Mouse (Mus musculus): Measurements from ENCODE around the gene Zdhhc22. TPM values are rescaled to one million over a fixed set of nuclear protein-coding genes. Genes with fewer than 3 reads are reported as not detected.
A peak's percentile ranks its signal among the peaks of the same experiment; 100 is the strongest.

Gene Zdhhc22
- polyA plus RNA-seq, 1 experiment, result not detected

- H3K4me1 ChIP-seq (ENCODE audit: control insufficient read depth, insufficient read depth, low read length), result peaks cover 4% of the 10 kb centered on the region; the same call in 1 of the 2 replicates
- H3K4me3 ChIP-seq (ENCODE audit: control insufficient read depth, low read depth, low read length), result no peak overlapping the region
- peak overlapping the region; percentile 2; the same call in 1 of the 2 replicates for H3K27ac ChIP-seq (ENCODE audit: control insufficient read depth, insufficient read depth, low read depth, low read length)
- TF ChIP-seq CTCF (IDR thresholded peaks at IDR 0.05; ENCODE audit: control insufficient read depth, insufficient read depth, insufficient replicate concordance, low read depth, low read length), result no peak
- TF ChIP-seq POLR2A (IDR thresholded peaks at IDR 0.05; ENCODE audit: control insufficient read depth, low read depth, low read length), result no peak
- no peaks in the 10 kb centered on the region for H3K27me3 ChIP-seq (ENCODE audit: control insufficient read depth, insufficient read depth, low read length)
- no peaks in the 10 kb centered on the region for H3K36me3 ChIP-seq (ENCODE audit: control insufficient read depth, insufficient read depth, low read length)
Observed at GRCm38 (mm10) chr12:86936587-86937343, 53.5 kb downstream of the Zdhhc22 start.

- no peak overlapping the region for H3K4me3 ChIP-seq (ENCODE audit: control insufficient read depth, low read depth, low read length)
- no peaks in the 10 kb centered on the region for H3K27me3 ChIP-seq (ENCODE audit: control insufficient read depth, insufficient read depth, low read length)
- H3K4me1 ChIP-seq (ENCODE audit: control insufficient read depth, insufficient read depth, low read length), result peaks cover 7% of the 10 kb centered on the region; the same call in 1 of the 2 replicates
- H3K36me3 ChIP-seq (ENCODE audit: control insufficient read depth, insufficient read depth, low read length), result no peaks in the 10 kb centered on the region
- TF ChIP-seq CTCF (IDR thresholded peaks at IDR 0.05; ENCODE audit: control insufficient read depth, insufficient read depth, insufficient replicate concordance, low read depth, low read length) (no peak), POLR2A (IDR thresholded peaks at IDR 0.05; ENCODE audit: control insufficient read depth, low read depth, low read length) (no peak)
- peak overlapping the region; percentile 5; the same call in 1 of the 2 replicates for H3K27ac ChIP-seq (ENCODE audit: control insufficient read depth, insufficient read depth, low read depth, low read length)
Observed at GRCm38 (mm10) chr12:86935692-86936282, 54.4 kb downstream of the Zdhhc22 start.

- Histone ChIP-seq H3K4me1 (ENCODE audit: control insufficient read depth, insufficient read depth, low read length) (peaks cover 7% of the 10 kb centered on the region; the same call in 1 of the 2 replicates), H3K27ac (ENCODE audit: control insufficient read depth, insufficient read depth, low read depth, low read length) (no peak overlapping the region), H3K4me3 (ENCODE audit: control insufficient read depth, low read depth, low read length) (no peak overlapping the region), H3K27me3 (ENCODE audit: control insufficient read depth, insufficient read depth, low read length) (no peaks in the 10 kb centered on the region), H3K36me3 (ENCODE audit: control insufficient read depth, insufficient read depth, low read length) (no peaks in the 10 kb centered on the region)
- TF ChIP-seq POLR2A (IDR thresholded peaks at IDR 0.05; ENCODE audit: control insufficient read depth, low read depth, low read length), result no peak
Observed at GRCm38 (mm10) chr12:86934748-86935147, 55.5 kb downstream of the Zdhhc22 start.

- Histone ChIP-seq H3K27ac (ENCODE audit: control insufficient read depth, insufficient read depth, low read depth, low read length) (peak overlapping the region; percentile 54), H3K4me1 (ENCODE audit: control insufficient read depth, insufficient read depth, low read length) (peaks cover 7% of the 10 kb centered on the region; the same call in 1 of the 2 replicates), H3K36me3 (ENCODE audit: control insufficient read depth, insufficient read depth, low read length) (no peaks in the 10 kb centered on the region), H3K27me3 (ENCODE audit: control insufficient read depth, insufficient read depth, low read length) (no peaks in the 10 kb centered on the region), H3K4me3 (ENCODE audit: control insufficient read depth, low read depth, low read length) (no peak overlapping the region)
- TF ChIP-seq POLR2A (IDR thresholded peaks at IDR 0.05; ENCODE audit: control insufficient read depth, low read depth, low read length), result no peak
- no peak for TF ChIP-seq CTCF (IDR thresholded peaks at IDR 0.05; ENCODE audit: control insufficient read depth, insufficient read depth, insufficient replicate concordance, low read depth, low read length)
Observed at GRCm38 (mm10) chr12:86932575-86932952, 57.7 kb downstream of the Zdhhc22 start.

- TF ChIP-seq POLR2A (IDR thresholded peaks at IDR 0.05; ENCODE audit: control insufficient read depth, low read depth, low read length) (no peak), CTCF (IDR thresholded peaks at IDR 0.05; ENCODE audit: control insufficient read depth, insufficient read depth, insufficient replicate concordance, low read depth, low read length) (no peak)
- peaks cover 7% of the 10 kb centered on the region; the same call in 1 of the 2 replicates for H3K4me1 ChIP-seq (ENCODE audit: control insufficient read depth, insufficient read depth, low read length)
- no peaks in the 10 kb centered on the region for H3K27me3 ChIP-seq (ENCODE audit: control insufficient read depth, insufficient read depth, low read length)
- H3K36me3 ChIP-seq (ENCODE audit: control insufficient read depth, insufficient read depth, low read length), result no peaks in the 10 kb centered on the region
- peak overlapping the region; percentile 54 for H3K27ac ChIP-seq (ENCODE audit: control insufficient read depth, insufficient read depth, low read depth, low read length)
- no peak overlapping the region for H3K4me3 ChIP-seq (ENCODE audit: control insufficient read depth, low read depth, low read length)
Observed at GRCm38 (mm10) chr12:86931919-86932574, 58.2 kb downstream of the Zdhhc22 start.

- Histone ChIP-seq H3K4me3 (ENCODE audit: control insufficient read depth, low read depth, low read length) (no peak overlapping the region), H3K36me3 (ENCODE audit: control insufficient read depth, insufficient read depth, low read length) (no peaks in the 10 kb centered on the region), H3K27me3 (ENCODE audit: control insufficient read depth, insufficient read depth, low read length) (no peaks in the 10 kb centered on the region), H3K27ac (ENCODE audit: control insufficient read depth, insufficient read depth, low read depth, low read length) (peak overlapping the region; percentile 9), H3K4me1 (ENCODE audit: control insufficient read depth, insufficient read depth, low read length) (peaks cover 7% of the 10 kb centered on the region; the same call in 1 of the 2 replicates)
- TF ChIP-seq CTCF (IDR thresholded peaks at IDR 0.05; ENCODE audit: control insufficient read depth, insufficient read depth, insufficient replicate concordance, low read depth, low read length) (no peak), POLR2A (IDR thresholded peaks at IDR 0.05; ENCODE audit: control insufficient read depth, low read depth, low read length) (no peak)
Observed at GRCm38 (mm10) chr12:86930934-86931729, 59.1 kb downstream of the Zdhhc22 start.

Other genes starting within 250 kb of the Zdhhc22 start
- gene Irf2bpl, start 105.6 kb downstream of the Zdhhc22 start, polyA plus RNA-seq (2012; rRNA removed), result 2.8 and 3.2 TPM in 2 replicates
- 42.7 and 45.6 TPM in 2 replicates for gene Cipc, start 43.4 kb downstream of the Zdhhc22 start, polyA plus RNA-seq (2012; rRNA removed)
- 30.3 and 32.3 TPM in 2 replicates for gene Tmem63c, start 30.9 kb upstream of the Zdhhc22 start, polyA plus RNA-seq (2012; rRNA removed)
- 1.5 and 2.0 TPM in 2 replicates for gene Ngb, start 112.1 kb upstream of the Zdhhc22 start, polyA plus RNA-seq (2012; rRNA removed)
- 76.4 and 81.4 TPM in 2 replicates for gene Gstz1, start 156.7 kb upstream of the Zdhhc22 start, polyA plus RNA-seq (2012; rRNA removed)
- 66.1 and 69.6 TPM in 2 replicates for gene Pomt2, start 157.5 kb upstream of the Zdhhc22 start, polyA plus RNA-seq (2012; rRNA removed)
- gene Samd15, start 209.3 kb upstream of the Zdhhc22 start, polyA plus RNA-seq (2012; rRNA removed), result 20.3 and 27.1 TPM in 2 replicates
- 2.9 and 3.3 TPM in 2 replicates for gene Tmed8, start 210.0 kb upstream of the Zdhhc22 start, polyA plus RNA-seq (2012; rRNA removed)
- gene Noxred1, start 248.3 kb upstream of the Zdhhc22 start, polyA plus RNA-seq (2012; rRNA removed), result 68.5 and 75.4 TPM in 2 replicates